Mouse (Mus musculus) liver, embryonic 14.5 days (tissue): ENCODE results near the gene Ccdc91.

Source experiments
- CTCF ChIP-seq: IDR thresholded peaks from 2 replicates; pipeline ENCODE4 v1.5.1; 2016; ENCODE audit warnings: antibody characterized with exemption, low read depth, control low read depth
- EP300 ChIP-seq: IDR thresholded peaks from 2 replicates; pipeline ENCODE4 v1.6.1; 2016; ENCODE audit warnings: antibody characterized with exemption, low read depth

GRCm38 (mm10) chr6:147671366-147671765, 195.7 kb downstream of the Ccdc91 start:
- TF ChIP-seq CTCF (no peak), EP300 (no peak)
